Mouse (Mus musculus): Measurements from ENCODE around the gene Lima1. TPM values are rescaled to one million over a fixed set of nuclear protein-coding genes. Genes with fewer than 3 reads are reported as not detected.

Lima1 gene
- polyA plus RNA-seq, 1 experiment from 2014 or later, result 12.9 TPM

- WGBS, result 89% methylated on average over 4 of the region's 4 CpGs
- peaks cover 12% of the 10 kb centered on the region for H3K4me1 ChIP-seq (ENCODE audit: control insufficient read depth, insufficient read depth, low read depth, low read length)
- no peak overlapping the region for H3K27ac ChIP-seq (ENCODE audit: low read depth, low read length)
- H3K4me3 ChIP-seq (ENCODE audit: low read length), result no peak overlapping the region
- H3K4me2 ChIP-seq (ENCODE audit: low read length), result no peak overlapping the region
- no peak overlapping the region for H3K9ac ChIP-seq (ENCODE audit: low read depth, low read length)
- no peak for ATAC-seq
- H3K27me3 ChIP-seq (replicated peaks; ENCODE audit: control insufficient read depth, insufficient read depth, low read length), result no peaks in the 10 kb centered on the region
- no peaks in the 10 kb centered on the region for H3K9me3 ChIP-seq (ENCODE audit: control insufficient read depth, low read length)
- H3K36me3 ChIP-seq (ENCODE audit: control insufficient read depth, insufficient read depth, low read length), result no peaks in the 10 kb centered on the region
Measured at GRCm38 (mm10) chr15:99805673-99806072, 69.6 kb downstream of the Lima1 start.

GRCm38 (mm10) chr15:99803186-99803644 is 72.0 kb downstream of the Lima1 start:
- Histone ChIP-seq H3K36me3 (ENCODE audit: control insufficient read depth, insufficient read depth, low read length) (no peaks in the 10 kb centered on the region), H3K9me3 (ENCODE audit: control insufficient read depth, low read length) (no peaks in the 10 kb centered on the region), H3K4me1 (ENCODE audit: control insufficient read depth, insufficient read depth, low read depth, low read length) (peaks cover 9% of the 10 kb centered on the region), H3K4me3 (ENCODE audit: low read length) (no peak overlapping the region), H3K4me2 (ENCODE audit: low read length) (no peak overlapping the region), H3K27ac (ENCODE audit: low read depth, low read length) (no peak overlapping the region), H3K9ac (ENCODE audit: low read depth, low read length) (no peak overlapping the region), H3K27me3 (replicated peaks; ENCODE audit: control insufficient read depth, insufficient read depth, low read length) (no peaks in the 10 kb centered on the region)
- 39% methylated on average over 6 of the region's 6 CpGs for WGBS
- no peak for ATAC-seq

GRCm38 (mm10) chr15:99801885-99802572 is 73.2 kb downstream of the Lima1 start:
- no peaks in the 10 kb centered on the region for H3K36me3 ChIP-seq (ENCODE audit: control insufficient read depth, insufficient read depth, low read length)
- H3K4me2 ChIP-seq (ENCODE audit: low read length), result no peak overlapping the region
- no peaks in the 10 kb centered on the region for H3K27me3 ChIP-seq (replicated peaks; ENCODE audit: control insufficient read depth, insufficient read depth, low read length)
- WGBS, result 44% methylated on average over 24 of the region's 24 CpGs
- no peak for ATAC-seq
- H3K9ac ChIP-seq (ENCODE audit: low read depth, low read length), result no peak overlapping the region
- no peaks in the 10 kb centered on the region; the same call in none of the 2 replicates for H3K4me1 ChIP-seq (ENCODE audit: control insufficient read depth, insufficient read depth, low read depth, low read length)
- H3K27ac ChIP-seq (ENCODE audit: low read depth, low read length), result no peak overlapping the region
- H3K4me3 ChIP-seq (ENCODE audit: low read length), result no peak overlapping the region
- H3K9me3 ChIP-seq (ENCODE audit: control insufficient read depth, low read length), result no peaks in the 10 kb centered on the region

- Histone ChIP-seq H3K9me3 (ENCODE audit: control insufficient read depth, low read length) (no peaks in the 10 kb centered on the region), H3K9ac (ENCODE audit: low read depth, low read length) (no peak overlapping the region), H3K27me3 (replicated peaks; ENCODE audit: control insufficient read depth, insufficient read depth, low read length) (no peaks in the 10 kb centered on the region), H3K4me1 (ENCODE audit: control insufficient read depth, insufficient read depth, low read depth, low read length) (peaks cover 4% of the 10 kb centered on the region), H3K4me2 (ENCODE audit: low read length) (no peak overlapping the region), H3K27ac (ENCODE audit: low read depth, low read length) (no peak overlapping the region; the same call in 1 of the 2 replicates), H3K4me3 (ENCODE audit: low read length) (no peak overlapping the region), H3K36me3 (ENCODE audit: control insufficient read depth, insufficient read depth, low read length) (no peaks in the 10 kb centered on the region)
- no peak for ATAC-seq
- 76% methylated on average over 6 of the region's 6 CpGs for WGBS
Measured at GRCm38 (mm10) chr15:99799706-99800105, 75.5 kb downstream of the Lima1 start.

- no peaks in the 10 kb centered on the region for H3K9me3 ChIP-seq (ENCODE audit: control insufficient read depth, low read length)
- H3K4me2 ChIP-seq (ENCODE audit: low read length), result no peak overlapping the region
- no peaks in the 10 kb centered on the region for H3K27me3 ChIP-seq (replicated peaks; ENCODE audit: control insufficient read depth, insufficient read depth, low read length)
- no peak for ATAC-seq
- WGBS, result 70% methylated on average over 5 of the region's 5 CpGs
- H3K27ac ChIP-seq (ENCODE audit: low read depth, low read length), result no peak overlapping the region; the same call in 1 of the 2 replicates
- H3K4me1 ChIP-seq (ENCODE audit: control insufficient read depth, insufficient read depth, low read depth, low read length), result peaks cover 4% of the 10 kb centered on the region; the same call in 1 of the 2 replicates
- no peak overlapping the region for H3K4me3 ChIP-seq (ENCODE audit: low read length)
- no peaks in the 10 kb centered on the region for H3K36me3 ChIP-seq (ENCODE audit: control insufficient read depth, insufficient read depth, low read length)
- no peak overlapping the region for H3K9ac ChIP-seq (ENCODE audit: low read depth, low read length)
Measured at GRCm38 (mm10) chr15:99797898-99798297, 77.4 kb downstream of the Lima1 start.

GRCm38 (mm10) chr15:99796735-99797134 is 78.5 kb downstream of the Lima1 start:
- Histone ChIP-seq H3K4me3 (ENCODE audit: low read length) (no peak overlapping the region), H3K27me3 (replicated peaks; ENCODE audit: control insufficient read depth, insufficient read depth, low read length) (no peaks in the 10 kb centered on the region), H3K4me1 (ENCODE audit: control insufficient read depth, insufficient read depth, low read depth, low read length) (peaks cover 4% of the 10 kb centered on the region; the same call in 1 of the 2 replicates), H3K4me2 (ENCODE audit: low read length) (no peak overlapping the region), H3K9ac (ENCODE audit: low read depth, low read length) (no peak overlapping the region), H3K27ac (ENCODE audit: low read depth, low read length) (peak overlapping the region; percentile 48; the same call in 1 of the 2 replicates), H3K9me3 (ENCODE audit: control insufficient read depth, low read length) (no peaks in the 10 kb centered on the region), H3K36me3 (ENCODE audit: control insufficient read depth, insufficient read depth, low read length) (0 out of 2 replicates have a peak, but pooled peaks cover 2% of the 10 kb centered on the region)
- no peak for ATAC-seq
- WGBS, result 69% methylated on average over 9 of the region's 9 CpGs

GRCm38 (mm10) chr15:99796066-99796465 is 79.2 kb downstream of the Lima1 start:
- no peak for ATAC-seq
- 86% methylated on average over 3 of the region's 3 CpGs for WGBS
- Histone ChIP-seq H3K4me1 (ENCODE audit: control insufficient read depth, insufficient read depth, low read depth, low read length) (peaks cover 4% of the 10 kb centered on the region; the same call in 1 of the 2 replicates), H3K9ac (ENCODE audit: low read depth, low read length) (no peak overlapping the region), H3K4me2 (ENCODE audit: low read length) (no peak overlapping the region), H3K4me3 (ENCODE audit: low read length) (no peak overlapping the region), H3K9me3 (ENCODE audit: control insufficient read depth, low read length) (no peaks in the 10 kb centered on the region), H3K27ac (ENCODE audit: low read depth, low read length) (no peak overlapping the region), H3K27me3 (replicated peaks; ENCODE audit: control insufficient read depth, insufficient read depth, low read length) (no peaks in the 10 kb centered on the region), H3K36me3 (ENCODE audit: control insufficient read depth, insufficient read depth, low read length) (0 out of 2 replicates have a peak, but pooled peaks cover 2% of the 10 kb centered on the region)

- ATAC-seq, result no peak
- Histone ChIP-seq H3K36me3 (ENCODE audit: control insufficient read depth, insufficient read depth, low read length) (0 out of 2 replicates have a peak, but pooled peaks cover 2% of the 10 kb centered on the region), H3K27me3 (replicated peaks; ENCODE audit: control insufficient read depth, insufficient read depth, low read length) (no peaks in the 10 kb centered on the region), H3K27ac (ENCODE audit: low read depth, low read length) (no peak overlapping the region), H3K9ac (ENCODE audit: low read depth, low read length) (no peak overlapping the region), H3K4me2 (ENCODE audit: low read length) (no peak overlapping the region), H3K9me3 (ENCODE audit: control insufficient read depth, low read length) (no peaks in the 10 kb centered on the region), H3K4me3 (ENCODE audit: low read length) (no peak overlapping the region), H3K4me1 (ENCODE audit: control insufficient read depth, insufficient read depth, low read depth, low read length) (peaks cover 6% of the 10 kb centered on the region)
- 97% methylated on average over 16 of the region's 16 CpGs for WGBS
Measured at GRCm38 (mm10) chr15:99792221-99792815, 82.9 kb downstream of the Lima1 start.

GRCm38 (mm10) chr15:99791003-99791402 is 84.3 kb downstream of the Lima1 start:
- Histone ChIP-seq H3K4me3 (ENCODE audit: low read length) (no peak overlapping the region), H3K27ac (ENCODE audit: low read depth, low read length) (no peak overlapping the region), H3K9ac (ENCODE audit: low read depth, low read length) (no peak overlapping the region), H3K4me1 (ENCODE audit: control insufficient read depth, insufficient read depth, low read depth, low read length) (peaks cover 3% of the 10 kb centered on the region), H3K27me3 (replicated peaks; ENCODE audit: control insufficient read depth, insufficient read depth, low read length) (no peaks in the 10 kb centered on the region), H3K9me3 (ENCODE audit: control insufficient read depth, low read length) (no peaks in the 10 kb centered on the region), H3K4me2 (ENCODE audit: low read length) (no peak overlapping the region), H3K36me3 (ENCODE audit: control insufficient read depth, insufficient read depth, low read length) (0 out of 2 replicates have a peak, but pooled peaks cover 2% of the 10 kb centered on the region)
- 90% methylated on average over 3 of the region's 3 CpGs for WGBS
- no peak for ATAC-seq

All from hindbrain, embryonic 16.5 days (tissue).